Mouse (Mus musculus) erythroid progenitor cell, adult 5-6 weeks (primary cell): ENCODE results near the gene Klhl9. TPM values are rescaled to one million over a fixed set of nuclear protein-coding genes. Genes with fewer than 3 reads are reported as not detected.
"Not testable (repeated sequence)": the region's sequence is repeated elsewhere in the genome, so short reads cannot be mapped to it uniquely, and the experiment has no call there.

Experiments
- ATAC-seq: replicated peaks from 2 replicates; pipeline ENCODE4 v1.8.0; 2016; ENCODE audit warnings: moderate number of reproducible peaks, mild to moderate bottlenecking, moderate TSS enrichment, inconsistent platforms; ENCODE audit not compliant: poor library complexity, low FRiP score, severe bottlenecking
- total RNA-seq, 2 experiments: library from RNA; stranded (forward) in 1 of 2; stranded (reverse) in 1 of 2; fragments of 150-400 nt in 1 of 2; fragments of 186-747, 209-891 nt in 1 of 2; gene quantifications; 2 replicates each; pipeline versions ENCODE4 v1.2.3 to v1.2.4; 2015 to 2017; ENCODE audit warnings: low replicate concordance in 2 of 2

Klhl9 gene
- total RNA-seq (2015; ENCODE audit: low replicate concordance), result 20.1 and 22.0 TPM in 2 replicates
- total RNA-seq (2017; ENCODE audit: low replicate concordance), result 21.1 and 31.8 TPM in 2 replicates

- peak; percentile 92 for ATAC-seq
These were observed at the start of gene Klhl9, which contains the start of gene Gm26566 for GRCm38 (mm10) chr4:88721791-88722721. Klhl9 (minus strand) TSS chr4:88722465. Gm26566 (plus strand) TSS chr4:88721805.

GRCm38 (mm10) chr4:88763384-88764018 lies 41.2 kb upstream of the Klhl9 start:
- ATAC-seq, result peak; percentile 71; the same call in 1 of the 2 replicates

- not testable (repeated sequence) for ATAC-seq
These were observed 40.1 kb upstream of the Klhl9 start for GRCm38 (mm10) chr4:88762341-88762740.

- not testable (repeated sequence) for ATAC-seq
These were observed 39.5 kb upstream of the Klhl9 start for GRCm38 (mm10) chr4:88761776-88762175.

DNA sequence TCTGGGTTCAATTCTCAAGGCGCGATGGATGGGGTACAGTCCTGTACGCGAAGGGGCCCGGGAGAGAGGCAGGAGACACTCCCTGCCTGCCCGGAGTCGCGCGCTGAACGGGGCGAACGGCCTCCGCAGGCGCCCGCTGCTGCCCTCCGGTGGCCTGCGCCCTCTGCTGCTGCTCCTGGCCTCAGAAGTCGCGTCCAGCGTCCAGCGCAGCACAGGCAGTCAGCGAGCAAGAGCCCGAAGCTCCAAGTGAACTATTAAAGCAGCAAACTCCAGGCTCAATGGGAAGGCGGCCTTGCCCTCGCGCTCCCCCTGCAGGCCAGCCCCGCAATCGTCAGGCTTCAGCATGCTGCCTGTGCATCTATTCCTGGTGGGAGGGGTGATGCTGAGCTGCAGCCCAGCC lies 38.2 kb upstream of the Klhl9 start:
- ATAC-seq, result not testable (repeated sequence)

DNA sequence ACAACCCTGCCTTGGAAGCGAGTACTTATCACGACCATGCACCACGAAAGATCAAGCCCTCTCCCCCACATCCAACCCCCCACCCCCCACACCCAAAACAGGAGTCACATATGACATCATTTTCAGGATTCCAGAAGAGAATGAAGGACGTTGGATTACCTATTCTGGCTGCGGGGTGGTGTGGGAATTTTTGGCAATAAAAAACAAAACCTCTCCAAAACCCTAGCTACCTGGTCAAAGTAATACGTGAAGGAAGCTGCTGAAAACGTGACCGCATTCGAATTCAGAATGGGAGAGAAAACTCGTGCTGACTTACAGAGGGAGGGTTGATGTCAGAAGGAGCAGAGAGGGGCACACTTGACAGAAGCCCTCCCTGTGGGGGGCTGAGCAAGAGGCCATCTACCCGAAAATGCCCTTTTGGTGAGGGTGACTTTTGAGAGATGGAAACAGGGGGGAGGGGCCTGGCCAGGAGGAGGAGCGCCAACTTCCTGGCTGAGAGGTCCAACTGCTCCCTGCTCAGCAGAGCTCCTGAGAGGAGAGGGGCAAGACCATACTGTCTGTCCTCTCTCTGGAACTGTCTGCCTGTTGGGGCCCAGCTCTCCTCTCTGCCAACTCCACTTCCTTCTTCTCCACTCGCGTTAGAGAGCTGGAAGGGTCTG lies 37.5 kb upstream of the Klhl9 start, which contains the start of gene Gm13283:
Gene Gm13283, plus strand, starts transcription at position 510 of the 659 bp plus-strand sequence.
- not testable (repeated sequence) for ATAC-seq

GRCm38 (mm10) chr4:88758751-88759150 lies 36.5 kb upstream of the Klhl9 start:
- not testable (repeated sequence) for ATAC-seq

DNA sequence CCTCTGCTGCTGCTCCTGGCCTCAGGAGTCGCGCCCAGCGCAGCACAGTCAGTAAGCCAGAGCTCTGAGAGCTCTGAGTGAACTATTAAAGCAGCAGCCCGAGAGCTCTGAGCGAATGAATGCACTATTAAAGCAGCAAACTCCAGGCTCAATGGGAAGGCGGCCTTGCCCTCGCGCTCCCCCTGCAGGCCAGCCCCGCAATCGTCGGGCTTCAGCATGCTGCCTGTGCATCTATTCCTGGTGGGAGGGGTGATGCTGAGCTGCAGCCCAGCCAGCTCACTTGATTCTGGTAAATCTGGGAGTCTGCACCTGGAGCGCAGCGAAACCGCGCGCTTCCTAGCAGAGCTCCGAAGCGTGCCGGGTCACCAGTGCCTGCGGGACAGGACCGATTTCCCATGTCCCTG lies 35.4 kb upstream of the Klhl9 start:
- peak; percentile 99 for ATAC-seq

GRCm38 (mm10) chr4:88756581-88757513 lies 34.6 kb upstream of the Klhl9 start:
- not testable (repeated sequence) for ATAC-seq

DNA sequence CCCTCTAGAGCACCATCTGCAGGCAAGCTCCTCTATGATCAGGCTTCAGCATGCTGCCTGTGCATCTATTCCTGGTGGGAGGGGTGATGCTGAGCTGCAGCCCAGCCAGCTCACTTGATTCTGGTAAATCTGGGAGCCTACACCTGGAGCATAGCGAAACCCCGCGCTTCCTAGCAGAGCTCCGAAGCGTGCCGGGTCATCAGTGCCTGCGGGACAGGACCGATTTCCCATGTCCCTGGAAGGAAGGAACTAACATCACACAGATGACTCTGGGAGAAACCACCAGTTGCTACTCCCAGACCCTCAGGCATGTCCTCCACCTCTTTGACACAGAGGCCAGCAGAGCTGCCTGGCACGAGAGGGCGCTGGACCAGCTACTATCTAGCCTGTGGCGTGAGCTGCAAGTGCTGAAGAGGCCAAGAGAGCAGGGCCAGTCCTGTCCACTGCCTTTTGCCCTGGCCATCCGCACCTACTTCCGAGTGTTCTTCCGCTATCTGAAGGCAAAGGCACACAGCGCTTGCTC lies 32.6 kb upstream of the Klhl9 start, which contains the start of gene Gm13271:
Gene Gm13271, plus strand, starts transcription at position 51 of the 523 bp plus-strand sequence.
- not testable (repeated sequence) for ATAC-seq

- ATAC-seq, result no peak
These were observed 27.7 kb upstream of the Klhl9 start for GRCm38 (mm10) chr4:88749926-88750325.

DNA sequence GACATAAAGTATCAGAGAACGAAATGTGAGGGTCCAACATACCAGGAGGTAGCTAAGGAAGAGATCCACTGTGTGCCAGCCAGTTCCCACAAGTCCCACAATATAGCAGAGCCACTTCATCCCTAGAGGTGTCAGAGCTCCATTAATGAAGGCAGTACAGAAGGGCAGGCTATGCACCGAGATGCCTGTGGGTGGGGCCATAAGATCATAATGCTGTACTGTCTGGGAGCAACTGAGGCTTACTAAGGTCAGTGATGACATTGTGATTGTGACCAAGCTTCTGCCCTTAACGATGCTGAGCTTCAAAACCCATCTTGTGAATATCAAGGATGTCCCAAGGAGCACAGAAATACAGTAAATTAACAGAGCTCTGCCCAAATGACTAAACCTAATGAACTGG lies 21.9 kb upstream of the Klhl9 start:
- ATAC-seq, result 0 out of 2 replicates have a peak, but pooled peaks have one; percentile 34

DNA sequence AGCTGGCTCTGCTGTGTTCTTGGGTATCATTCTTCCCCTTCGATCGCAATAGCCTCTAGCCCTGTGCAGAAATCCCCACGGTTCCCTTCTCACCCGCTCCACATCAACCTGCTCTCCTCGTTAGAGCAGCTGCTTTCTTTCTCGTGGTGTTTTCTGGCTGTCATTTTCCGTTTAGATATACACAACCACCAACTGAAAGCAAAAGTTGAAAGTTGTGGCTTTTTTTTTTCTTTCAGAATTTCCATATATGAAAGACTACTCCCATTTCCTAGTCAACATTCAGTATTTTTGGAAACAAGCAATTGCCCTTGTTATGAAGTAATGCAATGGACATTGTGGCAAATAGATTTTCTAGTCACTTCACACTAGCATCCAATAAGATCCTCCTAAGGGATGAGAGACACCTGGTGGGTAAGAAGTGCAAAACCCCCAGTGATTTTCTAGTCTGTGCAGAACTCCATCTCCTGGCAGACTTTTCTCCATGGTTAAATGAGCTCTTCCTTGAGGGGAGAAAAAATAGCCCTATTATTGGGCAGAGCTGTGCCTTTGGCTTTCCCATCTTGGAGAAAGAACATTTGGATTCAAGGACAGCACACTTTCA lies 20.6 kb upstream of the Klhl9 start:
- no peak for ATAC-seq

GRCm38 (mm10) chr4:88741426-88741825 lies 19.2 kb upstream of the Klhl9 start:
- no peak for ATAC-seq

GRCm38 (mm10) chr4:88739036-88739435 lies 16.8 kb upstream of the Klhl9 start:
- no peak for ATAC-seq

DNA sequence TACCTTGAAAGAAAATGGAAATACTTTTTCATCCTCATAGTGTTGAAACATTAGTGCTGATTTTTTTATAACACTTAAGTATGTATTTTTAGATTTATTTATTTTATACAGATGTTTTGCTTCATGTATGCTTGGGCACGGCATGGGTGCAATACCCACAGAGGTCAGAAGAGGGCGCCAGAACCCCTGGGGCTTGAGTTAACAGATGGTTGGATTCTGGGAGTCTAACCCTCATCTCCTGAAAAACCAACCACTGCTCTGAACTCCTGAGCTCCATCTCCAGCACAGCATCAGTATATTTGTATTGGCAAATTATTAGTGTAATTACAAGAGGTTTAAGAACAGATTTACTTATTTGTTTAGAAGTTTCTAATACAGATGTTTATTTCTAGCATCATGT lies 16.2 kb upstream of the Klhl9 start:
- ATAC-seq, result peak; percentile 71

- ATAC-seq, result no peak
These were observed 5.1 kb upstream of the Klhl9 start for GRCm38 (mm10) chr4:88727324-88727723.

GRCm38 (mm10) chr4:88726727-88727126 lies 4.5 kb upstream of the Klhl9 start:
- no peak for ATAC-seq
